Mouse (Mus musculus) neutrophil, adult 65 days (primary cell): ENCODE data around the gene Gtf2h2. TPM values are rescaled to one million over a fixed set of nuclear protein-coding genes. Genes with fewer than 3 reads are reported as not detected.

Source experiments
- total RNA-seq: library from RNA; stranded (reverse); gene quantifications from 2 replicates; pipeline ENCODE4 v1.2.4, GENCODE M21; 2023

The Gtf2h2 gene
- 10.9 and 13.9 TPM in 2 replicates for total RNA-seq

DNA sequence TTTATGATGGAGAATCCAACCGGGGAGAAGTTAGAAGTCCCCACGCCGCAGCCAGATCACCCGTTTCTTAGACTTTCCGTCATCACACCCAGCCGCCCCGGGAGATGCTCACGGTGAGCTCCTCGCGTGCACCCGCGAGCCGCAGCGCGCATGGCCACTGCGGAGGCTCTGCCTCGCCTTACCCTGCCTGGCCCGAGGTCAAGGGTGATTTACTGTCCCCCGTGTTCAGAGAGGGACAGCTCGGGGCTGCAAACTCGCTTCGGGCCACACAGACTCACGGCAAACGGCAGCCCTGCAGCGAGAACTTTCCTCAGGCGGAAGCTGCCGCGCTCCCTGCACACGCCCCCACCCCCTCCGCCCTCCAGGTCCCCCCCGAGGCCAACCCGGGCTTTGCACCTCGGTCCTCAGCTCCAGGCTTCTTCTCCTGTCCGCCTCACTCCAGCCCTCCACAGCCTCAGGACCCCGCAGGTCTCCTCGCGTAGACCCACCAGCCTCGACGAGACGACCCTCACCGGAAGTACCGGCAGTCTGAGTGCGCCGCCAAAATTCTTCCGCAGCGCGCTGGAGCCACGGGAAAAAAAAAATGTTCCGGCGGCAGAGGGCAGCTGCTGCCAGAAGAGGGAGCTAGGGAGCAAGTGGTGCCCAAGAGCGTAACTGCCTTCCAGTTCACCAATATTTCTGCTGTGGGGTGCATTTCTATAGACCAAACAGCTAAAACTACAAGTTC is at the start of gene Gtf2h2:
TSS of gene Gtf2h2 (minus strand) at position 519 of the 727 bp plus-strand sequence.

DNA sequence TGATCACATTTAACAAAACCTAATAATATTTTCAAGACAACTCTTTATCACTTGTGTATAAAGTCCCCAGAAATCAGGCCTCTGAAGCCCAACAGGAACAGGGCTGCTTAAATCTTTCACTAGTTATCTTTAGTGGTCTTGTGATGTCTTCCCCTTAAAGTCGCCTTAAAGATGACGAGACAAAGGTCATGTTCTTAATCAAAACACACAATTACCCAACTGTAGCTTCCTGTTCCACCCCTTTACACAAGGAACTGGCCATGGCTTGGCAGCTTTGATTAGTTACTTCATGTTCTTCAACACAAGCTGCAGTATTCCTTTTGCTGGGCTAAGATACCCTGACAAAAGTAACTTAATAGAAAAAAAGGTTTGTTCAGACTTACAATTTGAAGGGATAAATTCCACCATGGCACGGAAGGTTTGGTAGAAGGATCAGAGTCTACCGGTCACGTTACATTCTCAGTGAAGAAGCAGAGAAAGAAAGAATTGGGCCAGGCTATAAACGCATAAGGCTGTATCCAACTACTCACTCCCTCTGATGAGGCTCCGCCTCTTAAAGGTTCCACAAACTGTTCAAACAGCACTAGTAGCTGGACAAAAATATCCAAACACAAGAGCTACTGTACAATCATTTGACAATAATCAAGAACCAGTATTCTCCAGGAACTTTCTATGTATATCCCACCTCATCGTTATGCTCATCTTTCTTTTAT is 39.8 kb downstream of the Gtf2h2 start, which contains the start of gene Naip1:
TSS of gene Naip1 (minus strand) at position 455 of the 713 bp plus-strand sequence.

Other genes with a start within 250 kb of the Gtf2h2 start
- gene Naip5, start 246.3 kb downstream of the Gtf2h2 start, total RNA-seq, result 22.3 and 30.8 TPM in 2 replicates
- gene Naip6, start 174.9 kb downstream of the Gtf2h2 start, total RNA-seq, result 14.7 and 16.7 TPM in 2 replicates
- 1.2 and 1.5 TPM in 2 replicates for gene Naip1, start 39.7 kb downstream of the Gtf2h2 start, total RNA-seq
- not detected in 2 replicates for gene Ocln, start 60.1 kb upstream of the Gtf2h2 start, total RNA-seq
- gene Marveld2, start 124.4 kb upstream of the Gtf2h2 start, total RNA-seq, result 0.35 and 0.54 TPM in 2 replicates
- gene Ak6, start 158.4 kb upstream of the Gtf2h2 start, total RNA-seq, result 64.5 and 71.0 TPM in 2 replicates
- gene Rad17, start 158.5 kb upstream of the Gtf2h2 start, total RNA-seq, result 18.0 and 20.8 TPM in 2 replicates
- gene Taf9, start 159.0 kb upstream of the Gtf2h2 start, total RNA-seq, result 13.3 and 19.4 TPM in 2 replicates
- gene Ccdc125, start 177.1 kb upstream of the Gtf2h2 start, total RNA-seq, result 43.9 and 53.8 TPM in 2 replicates
- gene Cdk7, start 238.4 kb upstream of the Gtf2h2 start, total RNA-seq, result 20.2 and 20.7 TPM in 2 replicates